Mouse (Mus musculus) gastrocnemius, adult 2 months (tissue): ENCODE results near the gene Nfil3. TPM values are rescaled to one million over a fixed set of nuclear protein-coding genes. Genes with fewer than 3 reads are reported as not detected.

ENCODE experiments used
- DNase-seq: peaks from one replicate; pipeline ENCODE4 v3.0.0; 2022
- H3K27ac ChIP-seq: fragments of 200-600 bp; 2 replicates; pipeline ENCODE4 v1.8.1; 2022; ENCODE audit warnings: mild to moderate bottlenecking
- H3K4me3 ChIP-seq: fragments of 200-600 bp; 2 replicates; pipeline ENCODE4 v1.8.1; 2022; ENCODE audit warnings: mild to moderate bottlenecking, moderate library complexity
- CTCF ChIP-seq: fragments of 200-600 bp; IDR thresholded peaks from 2 replicates; pipeline ENCODE4 v1.8.1; 2022; ENCODE audit warnings: antibody characterized with exemption, mild to moderate bottlenecking, moderate library complexity
- intact Hi-C: fragments of 180-260 bp; cut with DNase I; formaldehyde crosslinking; loops from one replicate; pipeline ENCODE4 v1.15.1; 2025
- total RNA-seq, 2 experiments: library from RNA; stranded (reverse); gene quantifications; 2 replicates each; pipeline ENCODE4 v1.2.3; 2021

Nfil3 gene
- total RNA-seq, 2 experiments from 2014 or later, result 40.2 to 137 TPM

DNA sequence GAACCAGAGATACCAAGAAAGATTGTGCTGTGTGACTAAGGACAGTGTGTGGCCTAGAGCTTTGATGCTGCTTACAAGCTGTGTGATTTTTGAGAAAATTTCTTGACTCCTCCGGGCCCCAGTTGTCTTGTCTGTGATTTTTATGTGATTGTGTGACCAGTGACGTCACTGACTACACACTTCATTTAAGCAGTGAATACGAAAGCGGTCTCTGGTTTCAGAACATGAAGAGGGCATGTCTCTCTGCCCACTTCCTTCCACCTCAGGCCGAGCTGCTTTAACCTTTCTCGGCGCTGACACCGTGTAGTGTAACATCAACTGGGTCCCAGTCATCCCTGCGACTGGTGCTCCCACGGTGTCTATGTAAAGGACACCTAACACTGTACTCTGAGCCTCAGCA is 17.7 kb upstream of the Nfil3 start:
- H3K27ac ChIP-seq, result no peak overlapping the region
- intact Hi-C loops, result loop anchor here (5.0 kb wide), 1 partner anchor 99 kb away; no protein-coding TSS in a partner anchor
- no peak overlapping the region for H3K4me3 ChIP-seq
- no peak for TF ChIP-seq CTCF
- no peak for DNase-seq

DNA sequence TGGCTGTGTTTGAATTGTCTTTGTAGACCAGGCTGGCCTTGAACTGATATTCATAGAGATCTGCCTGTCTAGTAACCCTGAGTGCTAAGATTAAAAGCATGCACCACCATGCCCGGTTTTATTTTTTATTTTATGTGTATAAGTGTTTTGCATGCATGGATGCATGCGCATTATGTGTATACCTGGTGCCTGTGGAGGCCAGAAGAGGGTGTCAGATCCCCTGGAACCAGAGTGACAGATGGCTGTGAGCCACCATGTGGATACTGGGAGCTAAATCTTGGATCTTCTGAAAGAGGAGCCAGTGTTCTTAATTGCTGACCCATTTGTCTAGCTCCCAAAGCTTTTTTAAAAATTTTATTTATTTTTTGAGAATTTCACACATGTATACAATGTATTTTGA is 16.9 kb upstream of the Nfil3 start:
- intact Hi-C loops, result loop anchor here (5.0 kb wide), 1 partner anchor 99 kb away; no protein-coding TSS in a partner anchor
- DNase-seq, result no peak
- no peak; the same call in 1 of the 2 replicates for TF ChIP-seq CTCF
- H3K4me3 ChIP-seq, result no peak overlapping the region
- H3K27ac ChIP-seq, result no peak overlapping the region

DNA sequence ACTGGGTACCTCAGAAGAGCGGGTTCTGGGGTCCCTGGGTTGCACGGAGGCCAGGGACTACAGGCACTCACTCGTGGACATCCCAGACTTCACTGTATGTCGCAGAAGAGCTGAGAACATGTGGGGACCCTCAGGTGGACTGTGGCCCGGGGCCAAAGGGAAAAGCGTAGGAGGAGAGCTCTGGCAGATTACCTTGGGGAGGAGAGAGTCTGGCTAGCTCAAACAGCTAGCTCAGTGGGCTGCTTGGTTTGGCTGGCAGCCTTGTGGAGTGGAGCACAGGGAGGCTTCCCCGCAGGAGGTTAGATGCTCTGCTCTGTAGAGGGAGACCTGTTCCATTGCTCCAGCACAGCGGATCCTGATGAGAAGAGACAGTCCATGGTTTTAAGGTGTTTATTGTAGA is 15.3 kb upstream of the Nfil3 start:
- Histone ChIP-seq H3K27ac (no peak overlapping the region), H3K4me3 (no peak overlapping the region)
- DNase-seq, result no peak
- TF ChIP-seq CTCF, result no peak
- intact Hi-C loops, result loop anchor here (5.0 kb wide), 1 partner anchor 101 kb away; no protein-coding TSS in a partner anchor

DNA sequence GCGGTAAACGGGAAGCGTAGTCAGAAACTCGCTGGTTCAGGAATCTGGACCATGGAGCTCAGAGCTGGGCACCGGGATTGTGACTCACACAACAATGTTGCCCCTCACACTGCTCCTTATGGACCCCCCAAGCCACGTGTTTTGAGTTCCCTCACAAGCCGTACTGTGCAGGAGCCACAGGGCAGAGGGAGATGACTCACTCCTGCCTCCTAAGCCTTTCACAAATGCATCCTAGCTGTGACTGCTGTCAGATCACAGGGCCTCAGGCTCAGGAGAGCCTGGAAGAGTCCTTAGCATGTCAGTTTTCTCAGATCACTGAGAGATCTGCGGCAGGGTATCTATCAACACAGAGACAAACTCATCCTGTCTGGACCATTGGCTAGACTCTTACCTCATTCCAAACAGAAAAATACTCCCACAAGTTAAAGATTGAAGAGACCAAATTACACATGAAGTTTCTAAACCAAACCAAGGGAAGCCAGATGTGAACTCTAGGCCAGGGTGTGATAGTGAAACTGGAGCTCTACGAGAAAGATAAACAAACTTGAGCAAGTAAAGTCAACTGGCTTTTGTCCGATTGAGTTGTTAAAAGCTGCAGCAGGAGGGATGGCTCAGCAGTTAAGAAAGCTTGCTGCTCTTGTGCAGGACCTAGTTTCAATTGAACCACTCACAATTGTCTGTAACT is 13.5 kb upstream of the Nfil3 start:
- Histone ChIP-seq H3K27ac (no peak overlapping the region), H3K4me3 (no peak overlapping the region)
- TF ChIP-seq CTCF, result no peak
- intact Hi-C loops, result no loop called here
- no peak for DNase-seq

DNA sequence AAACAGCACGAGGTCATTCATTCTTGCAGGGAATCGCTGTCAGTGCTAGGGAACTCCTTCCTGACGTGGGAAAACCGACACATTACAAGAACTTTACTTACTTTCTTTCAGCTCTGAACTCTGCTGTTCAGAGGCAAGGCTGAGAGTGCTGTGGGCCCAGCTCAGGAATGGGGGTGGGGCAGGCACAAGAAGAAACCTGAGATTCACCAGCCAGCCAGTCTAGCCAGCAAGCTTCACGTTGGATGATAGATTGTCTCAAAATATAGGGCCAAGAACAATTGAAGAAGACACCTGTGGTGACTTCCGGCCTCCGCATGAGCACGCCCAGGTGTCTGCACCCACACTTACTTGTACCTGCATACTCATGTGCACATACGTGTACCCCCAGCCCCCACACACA is 9.3 kb upstream of the Nfil3 start:
- Histone ChIP-seq H3K4me3 (no peak overlapping the region), H3K27ac (no peak overlapping the region)
- intact Hi-C loops, result no loop called here
- DNase-seq, result no peak
- no peak for TF ChIP-seq CTCF

DNA sequence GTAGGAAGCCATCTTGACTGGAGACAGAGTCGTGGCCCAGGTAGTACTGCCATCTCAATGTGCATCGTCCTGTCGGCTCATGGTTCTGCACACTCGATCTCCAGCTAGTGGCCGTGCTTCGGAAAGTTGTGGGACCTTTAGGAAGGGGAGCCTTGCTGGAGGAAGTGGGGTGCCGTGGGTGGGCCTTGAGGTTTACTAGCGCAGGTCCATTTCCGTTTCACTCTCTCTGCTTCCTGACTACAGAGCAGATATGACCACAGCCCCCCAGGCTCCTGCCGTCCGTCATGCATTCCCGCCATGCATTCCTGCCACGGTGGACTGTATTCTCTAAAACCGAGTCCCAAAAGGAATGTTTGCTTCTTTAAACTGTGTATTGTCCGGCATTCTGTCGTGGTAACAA is 8.1 kb upstream of the Nfil3 start:
- Histone ChIP-seq H3K27ac (no peak overlapping the region), H3K4me3 (no peak overlapping the region)
- intact Hi-C loops, result no loop called here
- no peak for TF ChIP-seq CTCF
- no peak for DNase-seq

DNA sequence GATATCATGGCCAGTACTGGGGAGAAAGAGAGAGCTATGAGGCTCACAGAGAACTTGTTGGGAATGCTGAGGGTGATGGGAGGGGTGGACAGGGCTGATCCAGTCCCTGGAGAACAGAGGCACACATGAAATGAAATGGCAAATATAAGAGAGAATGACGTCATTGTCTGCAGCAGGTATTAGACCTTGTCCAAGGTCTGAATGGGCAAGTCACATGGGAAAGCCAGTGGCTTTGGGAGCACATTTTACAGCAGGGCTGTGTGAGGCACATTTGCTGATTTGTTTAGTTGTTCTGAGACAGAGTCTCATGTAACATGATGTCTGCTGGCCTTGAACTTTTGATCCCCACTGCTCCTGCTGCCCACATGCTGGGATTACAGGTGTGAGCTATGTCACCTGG is 7.0 kb upstream of the Nfil3 start:
- no peak overlapping the region for H3K4me3 ChIP-seq
- TF ChIP-seq CTCF, result no peak
- DNase-seq, result no peak
- intact Hi-C loops, result no loop called here
- H3K27ac ChIP-seq, result no peak overlapping the region

DNA sequence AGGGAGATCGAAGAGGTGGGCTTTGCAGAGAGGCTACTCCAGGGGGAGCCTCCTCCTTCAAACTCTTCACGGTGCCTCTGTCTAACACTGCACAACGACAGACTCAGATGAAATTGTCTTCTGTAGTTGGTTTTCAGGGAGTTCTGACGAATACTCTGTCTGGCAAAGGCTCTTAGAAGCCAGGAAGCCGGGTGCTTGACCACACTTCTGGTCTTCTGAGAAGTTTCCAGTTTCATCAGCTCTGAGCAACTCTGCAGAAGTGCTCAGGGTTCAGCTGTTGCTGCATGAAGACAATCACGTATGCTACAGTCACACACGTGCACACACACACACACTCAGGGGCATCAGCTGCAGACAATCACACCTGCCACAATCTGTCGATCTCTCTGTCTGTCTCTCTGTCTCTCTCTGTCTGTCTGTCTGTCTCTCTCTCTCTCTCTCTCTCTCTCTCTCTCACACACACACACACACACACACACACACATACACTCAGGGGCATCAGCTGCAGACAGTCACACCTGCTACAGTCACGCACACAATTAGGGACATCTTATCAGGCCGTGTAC is 5.4 kb upstream of the Nfil3 start:
- H3K4me3 ChIP-seq, result no peak overlapping the region
- H3K27ac ChIP-seq, result no peak overlapping the region
- TF ChIP-seq CTCF, result no peak
- DNase-seq, result no peak
- intact Hi-C loops, result no loop called here

DNA sequence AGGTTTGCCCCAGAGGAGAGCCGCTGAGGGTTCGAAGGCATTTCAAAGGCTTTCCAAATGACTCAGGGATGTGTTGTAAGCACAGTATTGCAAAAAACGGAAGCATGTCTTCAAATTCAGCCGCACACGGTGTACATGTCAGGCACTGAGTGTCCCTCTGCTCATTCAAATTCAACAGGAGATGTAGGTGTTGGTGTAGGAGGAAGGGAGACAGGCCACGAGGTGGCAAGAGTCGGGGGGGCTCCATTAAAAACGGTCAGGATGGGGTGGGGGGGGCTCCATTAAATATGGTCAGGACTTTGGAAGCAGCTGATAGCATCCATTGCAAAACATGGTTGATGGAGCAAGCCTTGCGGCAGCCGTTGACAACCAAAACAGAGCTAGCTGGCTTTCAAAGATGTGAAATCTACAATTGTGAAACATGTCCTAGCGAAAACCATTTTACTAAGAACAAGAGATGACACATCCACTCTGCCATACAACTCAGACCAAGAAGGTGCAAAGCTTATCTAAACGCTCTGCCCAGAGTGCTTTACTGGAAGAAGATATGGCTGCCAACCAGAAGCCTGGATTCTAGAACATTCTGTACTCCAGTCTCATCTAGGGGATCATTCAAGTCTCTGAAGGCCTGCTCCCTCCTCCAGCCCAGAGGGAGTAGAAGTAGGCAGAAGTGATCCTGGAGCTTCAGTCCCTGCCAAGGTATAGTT is 4.8 kb upstream of the Nfil3 start:
- no peak overlapping the region for H3K27ac ChIP-seq
- H3K4me3 ChIP-seq, result no peak overlapping the region
- intact Hi-C loops, result no loop called here
- DNase-seq, result no peak
- no peak for TF ChIP-seq CTCF

DNA sequence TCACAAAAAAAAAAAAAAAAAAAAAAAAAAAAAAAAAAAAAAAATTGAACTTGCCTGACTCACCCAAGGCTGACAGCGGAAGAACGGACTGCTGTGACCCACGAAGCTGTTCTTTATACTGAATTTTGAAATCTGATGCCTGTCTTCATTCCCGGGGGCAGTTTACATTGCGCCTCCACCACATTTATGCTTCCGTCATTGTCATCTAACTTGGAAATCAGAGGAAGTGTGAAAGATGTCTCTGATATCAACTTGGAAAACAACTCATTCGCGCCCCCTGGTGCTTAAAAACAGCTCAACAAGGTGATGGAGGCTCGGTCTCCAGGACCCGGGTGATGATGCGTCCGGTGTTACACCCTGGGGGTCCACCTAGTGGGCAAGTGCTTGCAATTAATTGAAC is 1.8 kb upstream of the Nfil3 start:
- peak; percentile 89 for TF ChIP-seq CTCF
- DNase-seq, result peak; percentile 91
- Histone ChIP-seq H3K4me3 (peak overlapping the region; percentile 97), H3K27ac (peak overlapping the region; percentile 98)
- intact Hi-C loops, result loop anchor here (1.0 to 5.0 kb wide), 4 partner anchors 150 to 324 kb away; no protein-coding TSS in a partner anchor

DNA sequence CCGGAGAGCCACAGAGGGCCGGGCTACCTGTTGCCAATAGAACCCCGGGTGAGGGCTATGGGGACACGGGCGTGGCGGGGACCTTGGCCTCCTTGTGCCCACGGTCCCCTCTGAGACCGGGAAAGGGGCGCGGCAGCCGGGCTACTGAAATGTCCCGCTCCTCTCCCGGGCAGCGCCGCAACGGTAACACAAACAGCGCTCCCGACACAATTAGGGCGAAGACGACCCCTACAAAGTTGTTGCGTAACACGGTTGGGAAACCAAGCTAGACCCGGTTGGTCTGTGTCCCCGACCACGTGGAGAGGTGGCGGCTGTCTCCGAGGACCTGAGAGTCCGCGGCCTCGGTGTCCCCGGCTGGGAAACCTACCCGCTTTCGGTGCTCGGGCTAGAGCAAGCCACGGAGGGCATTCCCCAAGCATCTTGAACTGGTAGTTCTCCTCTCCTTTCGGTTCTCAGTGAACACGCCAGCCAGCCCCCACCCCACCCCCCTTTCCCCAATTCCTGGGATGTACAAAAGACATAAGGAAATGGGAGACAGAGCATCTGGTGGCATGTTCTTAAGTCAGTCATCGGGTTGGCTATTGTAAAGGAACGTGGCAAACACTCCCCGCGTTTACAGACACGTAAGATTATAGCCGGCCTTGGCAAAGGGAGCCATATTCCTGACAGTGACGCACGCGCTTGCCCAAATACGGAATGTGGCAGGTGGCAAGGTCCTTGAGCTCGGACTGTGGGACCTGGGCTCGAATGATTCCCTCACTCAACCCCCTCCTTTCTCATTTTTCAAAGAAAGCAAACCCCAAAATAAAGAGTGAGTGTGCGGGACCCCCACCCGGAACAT is 788 bp upstream of the Nfil3 start:
- Histone ChIP-seq H3K4me3 (peak overlapping the region; percentile 97), H3K27ac (peak overlapping the region; percentile 98)
- intact Hi-C loops, result loop anchor here (1.0 to 5.0 kb wide), 5 partner anchors 149 to 323 kb away; no protein-coding TSS in a partner anchor
- TF ChIP-seq CTCF, result no peak
- peak; percentile 85 for DNase-seq

DNA sequence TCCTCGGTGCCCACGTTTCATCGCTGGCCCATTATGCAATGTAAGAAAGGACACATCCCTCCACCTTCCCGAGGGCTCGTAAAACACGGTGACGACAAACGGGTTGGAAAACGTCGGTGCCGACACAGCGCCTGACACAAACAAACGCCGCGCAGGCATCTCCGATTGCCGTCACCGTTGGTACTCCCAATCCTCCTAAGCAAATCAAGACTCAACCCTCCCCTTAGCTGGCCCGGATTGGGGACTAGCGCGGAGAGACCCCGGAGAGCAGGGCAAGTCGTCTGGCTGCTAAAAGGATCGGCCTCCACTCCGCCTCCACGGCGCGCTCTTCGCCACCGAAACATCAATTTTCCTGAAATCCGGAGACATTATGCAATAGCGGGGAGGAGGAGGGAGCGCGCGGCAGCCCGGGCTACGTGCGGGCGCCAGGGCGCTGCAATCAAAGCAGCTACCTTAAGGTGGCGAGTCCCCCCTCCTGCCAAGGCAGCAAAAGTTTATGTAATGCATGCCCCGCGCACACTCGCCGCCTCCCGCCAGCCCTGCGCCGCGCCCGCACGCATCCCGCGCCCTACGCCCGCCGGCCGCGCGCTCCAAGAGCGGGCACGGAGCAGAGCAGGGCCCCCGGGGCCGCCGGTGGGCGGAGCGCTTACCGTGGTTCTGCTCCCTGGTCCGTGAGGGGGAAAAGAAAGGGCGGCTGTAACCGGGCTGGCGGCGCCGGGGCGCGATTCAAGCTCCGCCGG is 492 bp downstream of the Nfil3 start:
- peak; percentile 42 for TF ChIP-seq CTCF
- intact Hi-C loops, result loop anchor here (2.0 to 5.0 kb wide), 2 partner anchors 148 to 162 kb away; no protein-coding TSS in a partner anchor
- Histone ChIP-seq H3K27ac (peak overlapping the region; percentile 97), H3K4me3 (peak overlapping the region; percentile 97)
- peak; percentile 85 for DNase-seq
